ENCODE assay signal across 14 mouse cellular contexts in the genomic region with DNA sequence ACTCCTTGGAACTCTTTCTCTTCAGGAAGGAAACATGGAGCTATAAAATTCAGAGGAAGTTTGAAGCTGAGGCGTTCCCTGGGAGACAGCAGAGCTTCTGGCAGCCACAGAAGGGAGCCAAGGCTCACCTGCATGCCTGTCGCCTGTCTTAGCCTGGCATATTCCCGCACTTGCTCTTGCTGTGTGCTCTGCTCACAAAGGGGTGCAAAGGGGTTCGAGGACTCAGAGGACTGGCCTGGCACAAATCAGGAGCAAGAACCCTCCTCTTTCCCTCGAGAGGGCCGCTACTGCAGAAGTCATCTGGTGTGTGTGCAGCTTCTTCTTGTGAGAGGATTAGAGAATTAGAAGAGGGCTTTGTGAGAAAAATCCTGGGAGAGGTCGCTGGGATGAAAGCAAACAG. TPM values are rescaled to one million over a fixed set of nuclear protein-coding genes. Genes with fewer than 3 reads are reported as not detected.
DNase-seq lines count a peak whose midpoint lies in the region; ATAC-seq and TF ChIP-seq lines count a peak whose summit lies in the region.
"Had no signal": no experiment of that assay in that cellular context is flagged by ENCODE, and none has a peak within 500 bp of the region (broad histone marks: within the 10 kb centered on the region; RNA-seq: fewer than 3 reads in every experiment).

No protein-coding gene starts in this region.

- H3K4me1 ChIP-seq in lung, adult 2 months (ENCODE audit: control insufficient read depth, insufficient read depth, low read length): no peaks in the 10 kb centered on the region
- H3K4me1 ChIP-seq in forebrain, embryonic 15.5 days: peaks cover 3% of the 10 kb centered on the region; the same call in 1 of the 2 replicates
- H3K4me1 ChIP-seq in hindbrain, embryonic 16.5 days (ENCODE audit: control insufficient read depth, insufficient read depth, low read depth, low read length): peaks cover 2% of the 10 kb centered on the region; the same call in 1 of the 2 replicates
- H3K4me1 ChIP-seq in neural tube, embryonic 12.5 days: no peaks in the 10 kb centered on the region

- H3K27me3 ChIP-seq in forebrain, embryonic 15.5 days: no peaks in the 10 kb centered on the region
- H3K27me3 ChIP-seq in hindbrain, embryonic 16.5 days (replicated peaks; ENCODE audit: control insufficient read depth, insufficient read depth, low read length): peaks cover 6% of the 10 kb centered on the region; the same call in 1 of the 2 replicates
- 0 out of 2 replicates have a peak, but pooled peaks cover 2% of the 10 kb centered on the region for H3K27me3 ChIP-seq in neural tube, embryonic 12.5 days (replicated peaks)

- no peak for DNase-seq in lung, adult 2 months
- no peak for DNase-seq in lung, adult 18-20 months
- DNase-seq in gastrocnemius, adult 18-20 months (ENCODE audit: low spot score): no peak
- DNase-seq in heart, postnatal 36 days: no peak

- H3K9ac ChIP-seq in forebrain, embryonic 15.5 days (replicated peaks): peak overlapping the region; percentile 27
- no peak overlapping the region; the same call in 1 of the 2 replicates for H3K9ac ChIP-seq in hindbrain, embryonic 16.5 days (ENCODE audit: low read depth, low read length)
- no peak overlapping the region for H3K9ac ChIP-seq in neural tube, embryonic 12.5 days
- H3K9ac ChIP-seq: liver, embryonic 14.5 days had no signal

- H3K4me3 ChIP-seq in lung, adult 2 months (replicated peaks; ENCODE audit: extremely low read depth, low read depth, low read length): peak overlapping the region; percentile 19
- H3K4me3 ChIP-seq in forebrain, embryonic 15.5 days: peak overlapping the region; percentile 22
- H3K4me3 ChIP-seq in hindbrain, embryonic 16.5 days (ENCODE audit: low read length): peak overlapping the region; percentile 5
- H3K4me3 ChIP-seq in neural tube, embryonic 12.5 days: peak overlapping the region; percentile 0; the same call in 1 of the 2 replicates

- H3K4me2 ChIP-seq in forebrain, embryonic 15.5 days (replicated peaks): peak overlapping the region; percentile 41
- peak overlapping the region; percentile 32 for H3K4me2 ChIP-seq in hindbrain, embryonic 16.5 days (ENCODE audit: low read length)
- H3K4me2 ChIP-seq in neural tube, embryonic 12.5 days (replicated peaks): peak overlapping the region; percentile 47
- H3K4me2 ChIP-seq: heart, embryonic 11.5 days had no signal

- no peaks in the 10 kb centered on the region for H3K9me3 ChIP-seq in forebrain, embryonic 15.5 days
- no peaks in the 10 kb centered on the region for H3K9me3 ChIP-seq in hindbrain, embryonic 16.5 days (ENCODE audit: control insufficient read depth, low read length)
- H3K9me3 ChIP-seq in neural tube, embryonic 12.5 days: no peaks in the 10 kb centered on the region

- 40% methylated on average over 7 of the region's 7 CpGs for WGBS in lung, adult 2 months
- 9% methylated on average over 7 of the region's 7 CpGs for WGBS in forebrain, embryonic 15.5 days
- WGBS in hindbrain, embryonic 16.5 days: 23% methylated on average over 6 of the region's 7 CpGs
- WGBS in neural tube, embryonic 12.5 days: 22% methylated on average over 7 of the region's 7 CpGs

- no peaks in the 10 kb centered on the region for H3K36me3 ChIP-seq in forebrain, embryonic 15.5 days
- no peaks in the 10 kb centered on the region for H3K36me3 ChIP-seq in hindbrain, embryonic 16.5 days (ENCODE audit: control insufficient read depth, insufficient read depth, low read length)
- no peaks in the 10 kb centered on the region for H3K36me3 ChIP-seq in neural tube, embryonic 12.5 days

- peak; percentile 54 for ATAC-seq in forebrain, embryonic 15.5 days (replicated peaks)
- ATAC-seq in hindbrain, embryonic 16.5 days: no peak
- ATAC-seq in neural tube, embryonic 12.5 days (ENCODE audit: low FRiP score, low read depth): no peak

- peak overlapping the region; percentile 75 for H3K27ac ChIP-seq in forebrain, embryonic 15.5 days (replicated peaks)
- H3K27ac ChIP-seq in hindbrain, embryonic 16.5 days (ENCODE audit: low read depth, low read length): peak overlapping the region; percentile 39; the same call in 1 of the 2 replicates
- H3K27ac ChIP-seq in neural tube, embryonic 12.5 days: no peak overlapping the region
- H3K27ac ChIP-seq: liver, embryonic 14.5 days had no signal

- TF ChIP-seq CTCF in lung, adult 2 months (IDR thresholded peaks at IDR 0.05; ENCODE audit: insufficient read depth, low read length): no peak

- intact Hi-C loops in heart, postnatal 36 days (cut with DNase I): no loop called here

- no peak for TF ChIP-seq POLR2A in lung, adult 2 months (IDR thresholded peaks at IDR 0.05; ENCODE audit: borderline replicate concordance, extremely low read depth, low read depth, low read length)

RNA-seq across cellular contexts. Expression of gene 4933400A11Rik, which starts 48.3 kb away (rescaled TPM):
- polyA plus RNA-seq in lung, adult 2 months (2012; rRNA removed): not detected in 2 replicates
- polyA plus RNA-seq in forebrain, embryonic 15.5 days (2015; fragmentation: Nextera tagmentation; extraction: Ambion mirVana): not detected in 2 replicates
- 0.14 TPM in 1 of 2 replicates, not detected in the other for polyA plus RNA-seq in hindbrain, embryonic 16.5 days (2015; fragmentation: Nextera tagmentation; extraction: Ambion mirVana)
- not detected in 2 replicates for polyA plus RNA-seq in neural tube, embryonic 12.5 days (2016; fragmentation: Nextera tagmentation; extraction: Ambion mirVana)
- total RNA-seq in gastrocnemius, adult 18-20 months (2021): not detected
- total RNA-seq in heart, postnatal 36 days (2021): not detected
- total RNA-seq: left cerebral cortex, adult 8-10 months; MEL had no signal
- polyA plus RNA-seq: kidney, adult 2 months; liver, embryonic 14.5 days; spleen, adult 2 months; urinary bladder, adult 2 months had no signal
